Mouse (Mus musculus) retina, postnatal 1 day (tissue): ENCODE data around the gene Gjb6.

Source experiments
- DNase-seq: peaks from one replicate; pipeline ENCODE4 v3.0.0-alpha.2; 2012

Gjb6 gene

GRCm38 (mm10) chr14:57133161-57133661, at the start of gene Gjb6:
Gjb6 (minus strand) TSS chr14:57133611.
- peak; percentile 22 for DNase-seq

- DNase-seq = no peak
These were observed 32.1 kb upstream of the Gjb6 start for GRCm38 (mm10) chr14:57165493-57165892.

GRCm38 (mm10) chr14:57161833-57162232, 28.4 kb upstream of the Gjb6 start:
- no peak for DNase-seq

- peak; percentile 24 for DNase-seq
These were observed 27.8 kb upstream of the Gjb6 start for GRCm38 (mm10) chr14:57161201-57161600.

GRCm38 (mm10) chr14:57154916-57155315, 21.5 kb upstream of the Gjb6 start:
- no peak for DNase-seq

- DNase-seq = no peak
These were observed 12.3 kb upstream of the Gjb6 start for GRCm38 (mm10) chr14:57145741-57146140.

DNA sequence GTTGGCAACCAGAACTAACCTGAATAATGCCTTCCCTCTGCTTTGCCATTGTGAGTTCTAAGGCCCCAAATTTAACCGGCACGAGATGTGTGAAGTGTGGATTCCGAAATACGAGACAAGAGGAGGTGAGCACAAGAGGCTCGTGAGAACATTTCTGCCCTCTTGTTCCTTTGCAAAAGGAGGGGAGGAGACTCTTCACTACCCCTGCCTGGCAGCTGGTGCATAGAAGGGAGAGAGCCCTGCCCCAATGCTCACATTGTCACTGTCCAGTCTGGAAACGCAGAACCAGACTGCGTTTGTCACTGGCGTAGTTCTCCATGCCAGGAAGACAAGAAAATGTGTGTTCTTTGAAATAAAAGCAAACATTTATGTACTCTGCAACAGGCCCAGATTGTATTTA, 1.9 kb upstream of the Gjb6 start:
- DNase-seq = no peak

DNA sequence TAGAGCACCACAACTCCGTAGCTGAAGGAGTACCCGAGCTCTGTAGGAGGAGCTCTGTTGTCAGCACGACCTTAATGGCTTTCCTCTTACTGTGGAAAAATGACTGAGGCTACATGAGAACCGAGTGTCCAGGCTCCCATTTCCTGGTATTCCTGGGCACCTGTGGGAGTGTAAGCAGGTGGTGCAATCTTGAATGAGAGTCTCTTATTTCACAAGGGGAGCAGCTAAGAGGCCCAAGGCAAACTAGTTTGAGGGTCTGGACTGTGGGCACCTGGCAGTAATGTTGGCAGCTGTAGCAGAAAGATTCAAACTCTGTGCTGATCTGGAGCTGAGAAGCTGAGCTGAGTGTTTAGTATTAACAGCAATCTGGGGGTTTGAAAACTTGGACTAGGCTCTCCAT, 6.0 kb downstream of the Gjb6 start:
- no peak for DNase-seq

DNA sequence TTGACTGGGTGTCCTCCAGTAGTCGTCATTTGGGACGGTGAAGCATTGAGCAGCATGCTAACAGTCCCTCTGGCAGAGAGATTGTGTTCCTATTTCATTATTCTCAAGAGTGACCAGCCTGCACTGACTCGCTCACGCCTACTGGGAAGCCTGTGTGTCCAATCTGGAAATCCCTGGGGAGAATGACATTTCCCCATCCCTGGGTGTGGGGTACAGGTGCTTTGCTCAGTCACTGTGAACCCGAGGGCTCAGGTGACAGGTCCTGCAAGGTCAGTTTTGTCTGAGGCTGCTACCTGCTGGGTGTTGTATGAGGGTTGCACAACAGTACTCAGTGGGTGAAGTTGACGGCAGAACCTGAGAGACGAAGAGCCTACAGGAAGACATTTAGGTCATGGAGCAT, 11.1 kb downstream of the Gjb6 start:
- DNase-seq = no peak

DNA sequence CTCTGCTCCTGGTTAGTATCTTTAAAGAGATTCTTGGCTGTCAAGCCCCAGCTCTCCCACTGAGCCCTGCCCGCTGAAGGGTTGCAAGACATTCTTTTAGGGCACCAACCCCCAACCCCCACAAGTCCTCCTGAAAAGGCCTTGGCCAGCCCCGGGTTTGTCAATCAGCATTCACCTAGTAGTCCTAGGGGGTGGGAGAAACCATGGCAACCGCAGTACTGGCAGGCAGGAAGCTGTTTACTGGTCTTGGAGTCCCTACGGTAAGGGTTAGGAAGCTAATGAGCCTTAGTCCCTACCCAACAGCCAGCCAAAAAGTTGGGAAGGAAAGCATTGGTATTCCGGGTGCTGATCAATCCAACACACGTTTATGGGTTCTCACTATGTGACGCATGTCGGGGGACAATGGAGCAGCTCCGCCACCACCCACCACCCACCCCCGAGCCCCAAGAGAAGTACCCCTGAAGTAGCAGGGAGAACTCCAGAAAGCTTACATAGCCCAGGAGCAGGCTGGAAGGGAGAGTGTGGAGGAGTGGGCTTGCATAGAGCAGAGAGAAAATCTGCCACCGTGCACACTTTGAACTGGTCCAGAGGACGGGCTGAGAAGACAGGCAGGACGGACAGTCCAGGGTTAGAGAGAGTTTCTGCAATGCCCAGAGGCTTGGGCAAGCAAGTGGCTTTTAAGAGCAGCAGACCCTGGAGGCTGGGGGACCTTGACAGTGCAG, 17.4 kb downstream of the Gjb6 start, which contains the start of gene Gm4491:
Gm4491 (minus strand) TSS at position 61 of the 722 bp plus-strand sequence.
- peak; percentile 32 for DNase-seq

- peak; percentile 73 for DNase-seq
These were observed 24.2 kb downstream of the Gjb6 start for GRCm38 (mm10) chr14:57109194-57109593.

DNA sequence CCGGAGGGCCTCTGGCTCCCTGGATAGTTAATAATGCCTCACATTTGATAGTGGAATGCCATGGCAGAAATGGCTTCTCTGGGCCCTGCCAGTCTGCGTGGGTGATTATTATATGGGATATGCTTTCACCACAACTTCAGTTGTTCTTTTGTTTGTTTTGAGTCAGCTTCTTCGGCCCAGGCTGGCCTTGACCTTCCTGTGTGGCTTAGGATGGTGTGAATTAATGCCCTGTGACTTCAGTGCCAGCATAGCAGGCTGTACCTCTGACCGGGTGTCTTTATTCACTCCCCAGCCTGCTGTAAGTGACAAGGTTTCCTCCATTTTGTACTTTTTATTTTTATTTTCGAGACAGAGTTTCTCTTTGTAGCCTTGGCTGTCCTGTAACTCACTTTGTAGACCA, 25.5 kb downstream of the Gjb6 start:
- DNase-seq = no peak

- DNase-seq = no peak
These were observed 26.3 kb downstream of the Gjb6 start for GRCm38 (mm10) chr14:57107091-57107490.

GRCm38 (mm10) chr14:57105721-57106120, 27.7 kb downstream of the Gjb6 start:
- peak; percentile 52 for DNase-seq

DNA sequence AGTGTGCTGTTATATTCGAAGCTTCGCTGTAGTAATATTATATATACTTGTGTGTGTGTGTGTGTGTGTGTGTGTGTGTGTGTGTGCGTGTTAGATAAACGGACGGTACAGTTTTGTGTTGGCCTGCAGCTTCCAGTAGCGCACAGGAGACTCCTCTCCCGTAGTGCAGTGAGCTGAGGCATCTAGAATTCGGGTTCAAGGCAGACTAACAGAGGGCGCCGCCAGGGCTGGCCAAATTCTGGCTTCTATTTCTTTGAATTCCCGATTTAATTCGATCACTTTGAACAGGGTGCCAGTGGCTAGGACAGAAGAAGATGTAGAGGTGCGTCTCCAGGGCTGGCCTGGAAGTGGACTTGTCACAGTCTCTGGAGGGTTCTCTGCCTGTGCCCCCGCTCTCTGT, 28.3 kb downstream of the Gjb6 start:
- no peak for DNase-seq

- peak; percentile 58 for DNase-seq
These were observed 29.0 kb downstream of the Gjb6 start, which contains the start of gene Gjb2 for GRCm38 (mm10) chr14:57104106-57105023. Gjb2 (minus strand) TSS chr14:57104702.

DNA sequence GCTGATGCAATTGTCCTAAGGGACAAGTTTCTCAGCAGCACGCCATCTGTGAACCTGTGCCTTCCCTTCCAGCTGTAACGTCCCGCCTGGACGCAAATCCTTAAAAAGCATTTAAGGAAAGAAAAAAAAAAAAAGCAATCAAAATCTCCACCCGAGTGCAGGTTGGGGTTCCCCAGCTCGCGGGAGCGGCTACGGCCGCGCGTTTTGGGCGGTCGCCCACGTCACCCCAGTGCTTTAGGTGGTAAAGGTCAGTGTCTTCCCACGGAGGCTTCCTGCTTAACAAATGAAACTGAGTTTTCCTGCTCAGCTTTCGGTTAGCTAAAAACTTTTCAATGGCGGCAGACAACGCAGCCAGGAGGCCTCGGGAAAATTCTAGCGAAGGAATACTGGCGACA, 29.7 kb downstream of the Gjb6 start:
- no peak for DNase-seq

- DNase-seq = no peak
These were observed 30.3 kb downstream of the Gjb6 start for GRCm38 (mm10) chr14:57103121-57103520.

GRCm38 (mm10) chr14:57101623-57102022, 31.8 kb downstream of the Gjb6 start:
- no peak for DNase-seq

DNA sequence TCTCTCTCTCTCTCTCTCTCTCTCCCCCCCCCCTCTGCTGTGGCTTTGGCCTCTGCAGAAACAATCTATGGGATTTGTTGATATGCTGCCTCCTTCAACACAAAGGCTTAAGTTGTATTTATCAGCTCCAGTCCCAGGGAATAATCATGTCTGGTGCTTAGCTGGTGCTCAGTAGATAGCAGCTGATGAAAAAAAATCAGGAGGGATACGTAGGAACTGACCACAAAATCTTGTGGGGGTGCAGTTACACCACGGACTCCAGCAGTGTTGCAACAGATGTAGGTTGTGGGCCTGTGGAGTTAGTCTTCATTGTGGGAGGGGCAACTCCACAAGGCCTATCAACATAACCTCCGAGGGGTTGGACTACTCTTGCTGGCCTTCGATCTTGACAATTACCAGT, 37.6 kb downstream of the Gjb6 start:
- DNase-seq = no peak

DNA sequence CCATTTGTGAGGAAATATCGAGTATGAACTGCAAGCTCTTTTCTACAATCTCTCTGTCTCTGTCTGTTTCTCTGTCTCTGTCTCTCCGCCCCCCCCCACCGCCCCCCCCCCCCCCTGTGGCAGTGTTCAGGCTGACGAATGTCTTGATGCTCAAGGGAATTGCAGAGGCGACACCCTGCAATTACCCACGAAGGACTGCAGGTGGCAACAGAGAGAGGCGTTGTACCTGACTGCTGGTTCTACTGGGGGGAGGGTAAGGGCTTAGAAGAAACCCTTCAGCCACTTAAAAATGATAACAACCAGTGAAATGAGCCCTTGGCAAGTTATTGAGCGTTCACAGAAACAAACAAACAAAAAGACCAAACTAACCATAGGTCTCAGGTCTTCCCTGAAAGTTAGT, 40.4 kb downstream of the Gjb6 start:
- peak; percentile 83 for DNase-seq

- no peak for DNase-seq
These were observed 43.4 kb downstream of the Gjb6 start for GRCm38 (mm10) chr14:57090001-57090400.

GRCm38 (mm10) chr14:57089107-57089506, 44.3 kb downstream of the Gjb6 start:
- DNase-seq = no peak

DNA sequence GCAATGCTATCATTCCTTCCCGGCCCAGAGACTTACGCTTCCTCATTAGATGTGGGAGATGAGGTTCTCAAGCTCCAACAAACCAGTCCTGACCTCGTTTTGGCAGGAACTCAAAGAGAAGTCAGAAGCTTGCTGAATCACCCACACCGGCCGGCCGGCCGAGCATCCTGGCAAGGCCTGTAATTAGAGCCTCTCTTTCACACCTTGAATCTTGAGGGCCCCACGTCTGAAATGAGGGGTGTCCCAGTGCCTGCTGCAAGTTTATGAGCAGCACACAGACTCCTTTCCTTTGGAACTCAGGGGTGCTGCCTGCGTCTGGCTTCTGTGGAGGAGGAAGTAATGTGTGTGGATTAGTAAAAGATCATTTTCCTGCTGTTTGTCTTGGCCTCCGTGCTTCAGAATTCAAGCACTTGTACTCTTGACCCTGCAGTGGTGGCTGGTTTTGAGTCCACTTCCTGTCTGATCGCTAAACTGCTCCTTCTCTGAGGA, 49.2 kb downstream of the Gjb6 start:
- no peak for DNase-seq
